31 mouse cellular contexts compared by ENCODE assay signal in the genomic region with DNA sequence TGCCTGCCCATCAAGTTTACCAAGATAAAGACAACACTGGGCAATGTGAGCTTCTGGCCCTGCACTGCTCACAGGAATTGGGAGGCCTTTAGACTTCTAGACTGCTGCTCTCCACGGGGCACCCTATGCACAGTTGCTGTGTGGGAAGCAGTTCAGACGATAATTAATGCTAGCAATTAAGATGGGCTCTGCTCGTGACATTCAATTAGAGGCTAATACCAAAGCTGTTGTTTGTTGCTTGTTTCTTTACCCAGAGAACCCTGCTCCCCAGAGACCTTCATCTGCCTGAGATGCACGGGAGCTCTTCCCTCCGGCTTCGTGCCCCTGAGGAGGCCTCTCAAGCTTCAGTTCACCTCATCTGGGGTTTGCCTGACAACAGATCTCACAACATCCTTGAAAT.
DNase-seq lines count a peak whose midpoint lies in the region; ATAC-seq lines count a peak whose summit lies in the region.
"Had no signal": no experiment of that assay in that cellular context is flagged by ENCODE, and none has a peak within 500 bp of the region (broad histone marks: within the 10 kb centered on the region; RNA-seq: fewer than 3 reads in every experiment).

No protein-coding gene starts in this region.

- DNase-seq in forebrain, embryonic 14.5 days (ENCODE audit: low spot score) = peak; percentile 64
- DNase-seq in neural tube, embryonic 10.5 days (ENCODE audit: extremely low spot score, low spot score) = no peak
- no peak for DNase-seq in right cerebral cortex, postnatal 10 days (ENCODE audit: low spot score in 2 of 2)
- DNase-seq: adrenal gland, postnatal 14 days; cerebellum, adult 18-20 months; gastrocnemius, postnatal 36 days; heart, adult 18-20 months; heart, postnatal 36 days; kidney, adult 11 months; kidney, postnatal 14 days; lung, embryonic 14.5 days; lung, postnatal 14 days; right cerebral cortex, adult 18-20 months; right cerebral cortex, postnatal 4 days; thymus, adult 18-20 months; thymus, postnatal 25 days had no signal

- 18% methylated on average over 6 of the region's 6 CpGs for WGBS in forebrain, embryonic 14.5 days
- 48% methylated on average over 6 of the region's 6 CpGs for WGBS in forebrain, embryonic 12.5 days
- WGBS in hindbrain, embryonic 15.5 days = 38% methylated on average over 6 of the region's 6 CpGs
- WGBS in hindbrain, embryonic 12.5 days = 44% methylated on average over 6 of the region's 6 CpGs
- 44% methylated on average over 6 of the region's 6 CpGs for WGBS in neural tube, embryonic 13.5 days
- 22% methylated on average over 6 of the region's 6 CpGs for WGBS in neural tube, embryonic 14.5 days

- H3K4me1 ChIP-seq in forebrain, embryonic 14.5 days (ENCODE audit: control insufficient read depth, insufficient read depth, low read length) = peaks cover 6% of the 10 kb centered on the region
- peaks cover 13% of the 10 kb centered on the region for H3K4me1 ChIP-seq in forebrain, embryonic 12.5 days
- H3K4me1 ChIP-seq in hindbrain, embryonic 15.5 days (replicated peaks) = peaks cover 9% of the 10 kb centered on the region
- H3K4me1 ChIP-seq in hindbrain, embryonic 12.5 days = no peaks in the 10 kb centered on the region; the same call in 1 of the 2 replicates
- H3K4me1 ChIP-seq in neural tube, embryonic 13.5 days (replicated peaks) = peaks cover 14% of the 10 kb centered on the region
- no peaks in the 10 kb centered on the region for H3K4me1 ChIP-seq in neural tube, embryonic 14.5 days (ENCODE audit: control insufficient read depth, insufficient read depth, low read length)
- H3K4me1 ChIP-seq: embryonic facial prominence, embryonic 15.5 days; limb, embryonic 12.5 days; liver, embryonic 15.5 days; neural tube, embryonic 12.5 days had no signal

- no peaks in the 10 kb centered on the region for H3K9me3 ChIP-seq in forebrain, embryonic 14.5 days (replicated peaks; ENCODE audit: control insufficient read depth, low read length)
- no peaks in the 10 kb centered on the region for H3K9me3 ChIP-seq in forebrain, embryonic 12.5 days
- no peaks in the 10 kb centered on the region for H3K9me3 ChIP-seq in hindbrain, embryonic 15.5 days
- H3K9me3 ChIP-seq in hindbrain, embryonic 12.5 days (replicated peaks) = no peaks in the 10 kb centered on the region; the same call in 1 of the 2 replicates
- H3K9me3 ChIP-seq in neural tube, embryonic 13.5 days = no peaks in the 10 kb centered on the region
- no peaks in the 10 kb centered on the region for H3K9me3 ChIP-seq in neural tube, embryonic 14.5 days (ENCODE audit: control insufficient read depth, low read length)
- H3K9me3 ChIP-seq: embryonic facial prominence, embryonic 15.5 days; limb, embryonic 12.5 days; liver, embryonic 15.5 days; neural tube, embryonic 12.5 days had no signal

- no peaks in the 10 kb centered on the region for H3K36me3 ChIP-seq in forebrain, embryonic 14.5 days (ENCODE audit: control insufficient read depth, insufficient read depth, low read length)
- no peaks in the 10 kb centered on the region for H3K36me3 ChIP-seq in forebrain, embryonic 12.5 days (replicated peaks)
- no peaks in the 10 kb centered on the region for H3K36me3 ChIP-seq in hindbrain, embryonic 15.5 days
- H3K36me3 ChIP-seq in hindbrain, embryonic 12.5 days = no peaks in the 10 kb centered on the region
- H3K36me3 ChIP-seq in neural tube, embryonic 13.5 days = no peaks in the 10 kb centered on the region
- no peaks in the 10 kb centered on the region for H3K36me3 ChIP-seq in neural tube, embryonic 14.5 days (ENCODE audit: control insufficient read depth, insufficient read depth, low read length)
- H3K36me3 ChIP-seq: embryonic facial prominence, embryonic 15.5 days; limb, embryonic 12.5 days; liver, embryonic 15.5 days; neural tube, embryonic 12.5 days had no signal

- H3K27ac ChIP-seq in forebrain, embryonic 14.5 days (ENCODE audit: low read depth, low read length) = 0 out of 2 replicates have a peak overlapping the region, but pooled peaks have one; percentile 35
- no peak overlapping the region for H3K27ac ChIP-seq in forebrain, embryonic 12.5 days
- H3K27ac ChIP-seq in hindbrain, embryonic 15.5 days (replicated peaks) = peak overlapping the region; percentile 49; the same call in 1 of the 2 replicates
- no peak overlapping the region for H3K27ac ChIP-seq in hindbrain, embryonic 12.5 days
- peak overlapping the region; percentile 71 for H3K27ac ChIP-seq in neural tube, embryonic 13.5 days (replicated peaks)
- H3K27ac ChIP-seq in neural tube, embryonic 14.5 days (ENCODE audit: low read depth, low read length) = 0 out of 2 replicates have a peak overlapping the region, but pooled peaks have one; percentile 55
- H3K27ac ChIP-seq: embryonic facial prominence, embryonic 15.5 days; gastrocnemius, adult 2 months; left cerebral cortex, adult 2 months; limb, embryonic 12.5 days; liver, embryonic 15.5 days; neural tube, embryonic 12.5 days; stomach, postnatal 0 days had no signal

- no peak overlapping the region for H3K9ac ChIP-seq in forebrain, embryonic 14.5 days (ENCODE audit: low read length)
- no peak overlapping the region for H3K9ac ChIP-seq in forebrain, embryonic 12.5 days
- H3K9ac ChIP-seq in hindbrain, embryonic 15.5 days = no peak overlapping the region
- H3K9ac ChIP-seq in hindbrain, embryonic 12.5 days = no peak overlapping the region
- H3K9ac ChIP-seq in neural tube, embryonic 13.5 days = no peak overlapping the region
- no peak overlapping the region for H3K9ac ChIP-seq in neural tube, embryonic 14.5 days (replicated peaks; ENCODE audit: low read depth, low read length)
- H3K9ac ChIP-seq: embryonic facial prominence, embryonic 15.5 days; limb, embryonic 12.5 days; liver, embryonic 15.5 days; lung, embryonic 14.5 days; neural tube, embryonic 12.5 days had no signal

- no peaks in the 10 kb centered on the region for H3K27me3 ChIP-seq in forebrain, embryonic 14.5 days (replicated peaks; ENCODE audit: control insufficient read depth, insufficient read depth, low read length)
- no peaks in the 10 kb centered on the region for H3K27me3 ChIP-seq in forebrain, embryonic 12.5 days
- no peaks in the 10 kb centered on the region for H3K27me3 ChIP-seq in hindbrain, embryonic 15.5 days
- H3K27me3 ChIP-seq in hindbrain, embryonic 12.5 days = no peaks in the 10 kb centered on the region
- no peaks in the 10 kb centered on the region for H3K27me3 ChIP-seq in neural tube, embryonic 13.5 days
- H3K27me3 ChIP-seq in neural tube, embryonic 14.5 days (ENCODE audit: control insufficient read depth, insufficient read depth, low read length) = no peaks in the 10 kb centered on the region
- H3K27me3 ChIP-seq: embryonic facial prominence, embryonic 15.5 days; liver, embryonic 15.5 days; neural tube, embryonic 12.5 days; Patski had no signal

- ATAC-seq in forebrain, embryonic 14.5 days = no peak
- ATAC-seq in forebrain, embryonic 12.5 days (ENCODE audit: low FRiP score) = no peak
- ATAC-seq in hindbrain, embryonic 15.5 days (ENCODE audit: low FRiP score, low read depth) = 0 out of 2 replicates have a peak, but pooled peaks have one; percentile 45
- ATAC-seq in hindbrain, embryonic 12.5 days (ENCODE audit: low FRiP score) = no peak; the same call in 1 of the 2 replicates
- peak; percentile 75 for ATAC-seq in neural tube, embryonic 13.5 days (ENCODE audit: low read depth)
- ATAC-seq in neural tube, embryonic 14.5 days (ENCODE audit: low read depth) = 0 out of 2 replicates have a peak, but pooled peaks have one; percentile 38
- ATAC-seq: inflammation-experienced regulatory T-cells, adult 6 months; Patski had no signal

- H3K4me2 ChIP-seq in forebrain, embryonic 14.5 days (ENCODE audit: low read length) = no peak overlapping the region
- H3K4me2 ChIP-seq in forebrain, embryonic 12.5 days = no peak overlapping the region
- H3K4me2 ChIP-seq in hindbrain, embryonic 15.5 days = no peak overlapping the region
- no peak overlapping the region for H3K4me2 ChIP-seq in hindbrain, embryonic 12.5 days (replicated peaks)
- H3K4me2 ChIP-seq in neural tube, embryonic 13.5 days = no peak overlapping the region
- H3K4me2 ChIP-seq in neural tube, embryonic 14.5 days (ENCODE audit: low read depth, low read length) = no peak overlapping the region
- H3K4me2 ChIP-seq: embryonic facial prominence, embryonic 15.5 days; heart, embryonic 11.5 days; limb, embryonic 12.5 days; liver, embryonic 15.5 days; lung, embryonic 14.5 days; neural tube, embryonic 12.5 days had no signal

- H3K4me3 ChIP-seq in forebrain, embryonic 14.5 days (ENCODE audit: low read depth, low read length) = no peak overlapping the region
- H3K4me3 ChIP-seq in forebrain, embryonic 12.5 days (replicated peaks) = no peak overlapping the region
- no peak overlapping the region for H3K4me3 ChIP-seq in hindbrain, embryonic 15.5 days
- H3K4me3 ChIP-seq in hindbrain, embryonic 12.5 days = no peak overlapping the region
- H3K4me3 ChIP-seq in neural tube, embryonic 13.5 days = no peak overlapping the region
- H3K4me3 ChIP-seq in neural tube, embryonic 14.5 days (ENCODE audit: low read depth, low read length) = no peak overlapping the region
- H3K4me3 ChIP-seq: embryonic facial prominence, embryonic 15.5 days; gastrocnemius, adult 2 months; left cerebral cortex, adult 2 months; limb, embryonic 12.5 days; liver, embryonic 15.5 days; neural tube, embryonic 12.5 days had no signal

Comparison
In these comparisons a context has a peak if more than half of its experiments do, and no peak if none do; other contexts are left out.
1. ATAC-seq: peak in hindbrain, embryonic 15.5 days (single experiment), neural tube, embryonic 13.5 days (single experiment) and neural tube, embryonic 14.5 days (single experiment); none in forebrain, embryonic 14.5 days (single experiment), forebrain, embryonic 12.5 days (single experiment) and hindbrain, embryonic 12.5 days (single experiment).
2. H3K27ac ChIP-seq: peak in forebrain, embryonic 14.5 days (single experiment), hindbrain, embryonic 15.5 days (single experiment), neural tube, embryonic 13.5 days (single experiment) and neural tube, embryonic 14.5 days (single experiment); none in forebrain, embryonic 12.5 days (single experiment) and hindbrain, embryonic 12.5 days (single experiment).